In the genomic region with DNA sequence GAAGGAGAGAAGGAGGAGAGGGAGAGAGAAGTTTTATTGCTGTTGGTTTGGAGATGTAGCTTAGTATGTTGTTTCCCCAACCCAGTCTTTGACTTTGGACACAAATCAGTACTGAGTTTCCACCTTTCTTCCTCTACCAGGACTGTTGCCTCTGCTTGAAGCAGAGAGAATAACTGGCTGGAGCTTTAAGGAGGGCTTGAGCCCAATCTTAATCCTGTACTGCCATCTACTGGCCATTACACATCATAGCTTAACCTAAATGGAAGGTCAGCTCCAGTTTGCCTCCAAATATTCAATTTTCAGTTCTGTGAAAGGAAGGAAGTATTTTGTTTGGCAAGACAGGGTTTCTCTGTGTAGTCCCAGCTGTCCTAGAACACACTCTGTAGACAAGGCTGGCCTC, we compare ENCODE assay signal across 8 mouse cellular contexts. TPM values are rescaled to one million over a fixed set of nuclear protein-coding genes. Genes with fewer than 3 reads are reported as not detected.
A peak's percentile ranks its signal among the peaks of the same experiment; 100 is the strongest.
DNase-seq lines count a peak whose midpoint lies in the region; ATAC-seq and TF ChIP-seq lines count a peak whose summit lies in the region.
"Had no signal": no experiment of that assay in that cellular context is flagged by ENCODE, and none has a peak within 500 bp of the region (broad histone marks: within the 10 kb centered on the region; RNA-seq: fewer than 3 reads in every experiment).

No protein-coding gene starts in this region.

- peak in 1 of 2 experiments; percentile 24 for DNase-seq in layer of hippocampus, adult 2 months (ENCODE audit: low spot score in 2 of 2)
- no peak for DNase-seq in layer of hippocampus, adult 8-10 months (ENCODE audit: low spot score in 2 of 2)
- DNase-seq in MEL (ENCODE audit: low read depth, low spot score) = peak; percentile 85
- DNase-seq in cerebellum, adult 9-10 months = peak; percentile 68
- peak; percentile 29 for DNase-seq in neural tube, embryonic 11.5 days (ENCODE audit: low spot score)
- no peak for DNase-seq in ovary, adult 18-20 months (ENCODE audit: low spot score)

- H3K4me1 ChIP-seq in MEL (ENCODE audit: control insufficient read depth in 1 of 2, insufficient read depth in 2 of 2, low read length in 2 of 2) = no peaks in the 10 kb centered on the region
- 0 out of 2 replicates have a peak, but pooled peaks cover 3% of the 10 kb centered on the region for H3K4me1 ChIP-seq in neural tube, embryonic 11.5 days (ENCODE audit: control insufficient read depth, insufficient read depth, low read length)

- no peak overlapping the region for H3K4me2 ChIP-seq in neural tube, embryonic 11.5 days (ENCODE audit: low read depth)
- H3K4me2 ChIP-seq: heart, embryonic 13.5 days had no signal

- H3K79me2 ChIP-seq in MEL (ENCODE audit: control insufficient read depth, insufficient read depth, low read length, poor library complexity) = no peaks in the 10 kb centered on the region

- peak; percentile 78 for ATAC-seq in inflammation-experienced regulatory T-cells, adult 6 months
- no peak for ATAC-seq in neural tube, embryonic 11.5 days (ENCODE audit: insufficient read depth, low FRiP score, low TSS enrichment)

- no peaks in the 10 kb centered on the region for H3K9me3 ChIP-seq in MEL (replicated peaks; ENCODE audit: insufficient read depth, low read length)
- no peaks in the 10 kb centered on the region for H3K9me3 ChIP-seq in neural tube, embryonic 11.5 days (ENCODE audit: control insufficient read depth, low read length)
- H3K9me3 ChIP-seq: heart, embryonic 13.5 days had no signal

- H3K9ac ChIP-seq in MEL (ENCODE audit: control insufficient read depth, low read depth, low read length, poor library complexity, severe bottlenecking) = no peak overlapping the region
- no peak overlapping the region for H3K9ac ChIP-seq in neural tube, embryonic 11.5 days (ENCODE audit: low read length)
- H3K9ac ChIP-seq: heart, embryonic 13.5 days had no signal

- H3K4me3 ChIP-seq in layer of hippocampus, adult 2 months = no peak overlapping the region
- H3K4me3 ChIP-seq in MEL (ENCODE audit: control insufficient read depth in 1 of 2, insufficient read depth in 1 of 2, low read depth in 2 of 2, low read length in 2 of 2) = no peak overlapping the region
- H3K4me3 ChIP-seq in neural tube, embryonic 11.5 days (ENCODE audit: low read depth, low read length) = no peak overlapping the region
- H3K4me3 ChIP-seq: heart, embryonic 13.5 days had no signal

- TF ChIP-seq RAD21 in MEL (IDR thresholded peaks at IDR 0.05; ENCODE audit: low read depth, low read length) = no peak; the same call in none of the 2 replicates

- no peaks in the 10 kb centered on the region for H3K36me3 ChIP-seq in MEL (ENCODE audit: control insufficient read depth in 1 of 2, insufficient read depth in 2 of 2, low read length in 2 of 2)
- no peaks in the 10 kb centered on the region for H3K36me3 ChIP-seq in neural tube, embryonic 11.5 days (ENCODE audit: control insufficient read depth, insufficient read depth, low read length)
- H3K36me3 ChIP-seq: heart, embryonic 13.5 days had no signal

- TF ChIP-seq POLR2A in MEL (IDR thresholded peaks at IDR 0.05; ENCODE audit: control insufficient read depth in 1 of 2, insufficient read depth in 1 of 2, low read depth in 1 of 2, low read length in 2 of 2, poor library complexity in 1 of 2) = no peak

- no peak for TF ChIP-seq EP300 in MEL (IDR thresholded peaks at IDR 0.05; ENCODE audit: low read depth in 1 of 2, low read length in 2 of 2)

- TF ChIP-seq CTCF in layer of hippocampus, adult 2 months (conservative IDR thresholded peaks at IDR 0.05) = peak; percentile 89
- TF ChIP-seq CTCF in MEL (IDR thresholded peaks at IDR 0.05 in 2 of 3, conservative IDR thresholded peaks at IDR 0.05 in 1 of 3; ENCODE audit: control insufficient read depth in 1 of 3, insufficient read depth in 1 of 3, low read depth in 2 of 3, low read length in 3 of 3, poor library complexity in 1 of 3, severe bottlenecking in 1 of 3) = peak in 2 of 3 experiments; percentile 66 to 78; a peak in 5 of 6 replicates

- H3K27ac ChIP-seq in layer of hippocampus, adult 2 months = no peak overlapping the region
- H3K27ac ChIP-seq in MEL (ENCODE audit: control insufficient read depth, low read depth, low read length) = no peak overlapping the region
- H3K27ac ChIP-seq in neural tube, embryonic 11.5 days (ENCODE audit: low read depth, low read length) = no peak overlapping the region
- H3K27ac ChIP-seq: heart, embryonic 13.5 days had no signal

- peaks cover 0 to 4% of the 10 kb centered on the region in 2 experiments; a peak in 2 of 4 replicates for H3K27me3 ChIP-seq in MEL (ENCODE audit: control insufficient read depth in 1 of 2, insufficient read depth in 2 of 2, low read length in 2 of 2)
- peaks cover 48% of the 10 kb centered on the region for H3K27me3 ChIP-seq in neural tube, embryonic 11.5 days (ENCODE audit: control insufficient read depth, insufficient read depth, low read length)

TF ChIP-seq in MEL, 35 proteins besides CTCF, POLR2A, EP300 and RAD21:
- TF ChIP-seq BHLHE40 (IDR thresholded peaks at IDR 0.05; ENCODE audit: borderline replicate concordance, low read depth, low read length) (0 out of 2 replicates have a peak, but pooled peaks have one; percentile 20), MAZ (IDR thresholded peaks at IDR 0.05; ENCODE audit: low read depth, low read length) (no peak), ZKSCAN1 (IDR thresholded peaks at IDR 0.05; ENCODE audit: low read depth, low read length) (no peak), MYB (IDR thresholded peaks at IDR 0.05; ENCODE audit: low read depth, low read length) (no peak), TCF12 (IDR thresholded peaks at IDR 0.05; ENCODE audit: low read depth, low read length) (no peak), POLR2AphosphoS5 (IDR thresholded peaks at IDR 0.05; ENCODE audit: borderline replicate concordance, low read depth, low read length) (no peak), SMC3 (IDR thresholded peaks at IDR 0.05; ENCODE audit: low read depth, low read length) (peak; percentile 95), JUND (IDR thresholded peaks at IDR 0.05; ENCODE audit: low read depth, low read length) (0 out of 2 replicates have a peak, but pooled peaks have one; percentile 56), ZMIZ1 (IDR thresholded peaks at IDR 0.05; ENCODE audit: low read depth, low read length) (no peak), RCOR1 (IDR thresholded peaks at IDR 0.05; ENCODE audit: low read depth, low read length) (0 out of 2 replicates have a peak, but pooled peaks have one; percentile 21), SIN3A (IDR thresholded peaks at IDR 0.05; ENCODE audit: low read length) (peak; percentile 43; the same call in 1 of the 2 replicates), KAT2A (conservative IDR thresholded peaks at IDR 0.05; ENCODE audit: low read depth, low read length) (no peak), MEF2A (IDR thresholded peaks at IDR 0.05; ENCODE audit: extremely low read depth, insufficient replicate concordance, low read depth, low read length, poor library complexity, severe bottlenecking) (no peak), UBTF (IDR thresholded peaks at IDR 0.05; ENCODE audit: borderline replicate concordance, insufficient read depth, low read depth, low read length) (no peak), TAL1 (IDR thresholded peaks at IDR 0.05; ENCODE audit: low read length) (no peak), MYC (IDR thresholded peaks at IDR 0.05; ENCODE audit: low read depth, low read length) (no peak), GABPA (IDR thresholded peaks at IDR 0.05; ENCODE audit: low read depth, low read length) (no peak), MXI1 (IDR thresholded peaks at IDR 0.05; ENCODE audit: low read depth, low read length) (0 out of 2 replicates have a peak, but pooled peaks have one; percentile 29), HCFC1 (IDR thresholded peaks at IDR 0.05; ENCODE audit: low read depth, low read length) (no peak), ELF1 (IDR thresholded peaks at IDR 0.05; ENCODE audit: low read depth, low read length) (0 out of 2 replicates have a peak, but pooled peaks have one; percentile 25), ZNF384 (IDR thresholded peaks at IDR 0.05; ENCODE audit: low read depth, low read length) (no peak), NRF1 (IDR thresholded peaks at IDR 0.05; ENCODE audit: insufficient read depth, low read depth, low read length, poor library complexity, severe bottlenecking) (no peak), MAX (IDR thresholded peaks at IDR 0.05; ENCODE audit: low read length) (no peak), ETS1 (IDR thresholded peaks at IDR 0.05; ENCODE audit: low read depth, low read length) (no peak), USF2 (IDR thresholded peaks at IDR 0.05; ENCODE audit: borderline replicate concordance in 1 of 2, insufficient read depth in 1 of 2, low read depth in 1 of 2, low read length in 2 of 2) (no peak), CHD2 (IDR thresholded peaks at IDR 0.05; ENCODE audit: low read length) (no peak), NELFE (IDR thresholded peaks at IDR 0.05; ENCODE audit: low read depth, low read length) (no peak), ZC3H11A (IDR thresholded peaks at IDR 0.05; ENCODE audit: low read depth, low read length) (peak; percentile 94)

RNA-seq across cellular contexts. Expression of gene Urad, which starts 2.6 kb away (rescaled TPM):
- not detected for total RNA-seq in layer of hippocampus, adult 2 months (2021)
- not detected for total RNA-seq in layer of hippocampus, adult 8-10 months (2022)
- not detected in 2 replicates for total RNA-seq in MEL (2012; rRNA removed)
- polyA plus RNA-seq in MEL (2012; ENCODE audit: insufficient read depth in 1 of 2, insufficient read length in 2 of 2, low read depth in 1 of 2, low replicate concordance in 2 of 2, missing spikeins in 1 of 2) = not detected
- not detected for polyA plus RNA-seq in inflammation-experienced regulatory T-cells, adult 6 months (2017; shearing (Covaris generic))
- not detected in 2 replicates for polyA plus RNA-seq in neural tube, embryonic 11.5 days (2014; fragmentation: Nextera tagmentation; extraction: Ambion mirVana)
- polyA plus RNA-seq: heart, embryonic 13.5 days had no signal

RNA-seq across cellular contexts. Expression of gene Cdx2, which starts 12.6 kb away (rescaled TPM):
- not detected for total RNA-seq in layer of hippocampus, adult 2 months (2021)
- total RNA-seq in layer of hippocampus, adult 8-10 months (2022) = not detected
- not detected in 2 replicates for total RNA-seq in MEL (2012; rRNA removed)
- not detected for polyA plus RNA-seq in MEL (2012; ENCODE audit: insufficient read depth in 1 of 2, insufficient read length in 2 of 2, low read depth in 1 of 2, low replicate concordance in 2 of 2, missing spikeins in 1 of 2)
- polyA plus RNA-seq in inflammation-experienced regulatory T-cells, adult 6 months (2017; shearing (Covaris generic)) = not detected
- not detected in 2 replicates for polyA plus RNA-seq in neural tube, embryonic 11.5 days (2014; fragmentation: Nextera tagmentation; extraction: Ambion mirVana)
- polyA plus RNA-seq: heart, embryonic 13.5 days had no signal

RNA-seq across cellular contexts. Expression of gene Pdx1, which starts 49.9 kb away (rescaled TPM):
- not detected for total RNA-seq in layer of hippocampus, adult 2 months (2021)
- not detected for total RNA-seq in layer of hippocampus, adult 8-10 months (2022)
- total RNA-seq in MEL (2012; rRNA removed) = not detected in 2 replicates
- polyA plus RNA-seq in MEL (2012; ENCODE audit: insufficient read depth in 1 of 2, insufficient read length in 2 of 2, low read depth in 1 of 2, low replicate concordance in 2 of 2, missing spikeins in 1 of 2) = not detected
- not detected for polyA plus RNA-seq in inflammation-experienced regulatory T-cells, adult 6 months (2017; shearing (Covaris generic))
- not detected in 2 replicates for polyA plus RNA-seq in neural tube, embryonic 11.5 days (2014; fragmentation: Nextera tagmentation; extraction: Ambion mirVana)
- polyA plus RNA-seq: heart, embryonic 13.5 days had no signal

Comparison
In these comparisons a context has a peak if more than half of its experiments do, and no peak if none do; other contexts are left out.
1. DNase-seq: peak in MEL (single experiment), cerebellum, adult 9-10 months (single experiment) and neural tube, embryonic 11.5 days (single experiment); none in layer of hippocampus, adult 8-10 months (0 of 2) and ovary, adult 18-20 months (single experiment).